Mouse (Mus musculus) retina, postnatal 1 day (tissue): Measurements from ENCODE around the gene Tmem144.
A peak's percentile ranks its signal among the peaks of the same experiment; 100 is the strongest.

Source experiments
- DNase-seq: peaks from one replicate; pipeline ENCODE4 v3.0.0-alpha.2; 2012

Gene Tmem144

DNA sequence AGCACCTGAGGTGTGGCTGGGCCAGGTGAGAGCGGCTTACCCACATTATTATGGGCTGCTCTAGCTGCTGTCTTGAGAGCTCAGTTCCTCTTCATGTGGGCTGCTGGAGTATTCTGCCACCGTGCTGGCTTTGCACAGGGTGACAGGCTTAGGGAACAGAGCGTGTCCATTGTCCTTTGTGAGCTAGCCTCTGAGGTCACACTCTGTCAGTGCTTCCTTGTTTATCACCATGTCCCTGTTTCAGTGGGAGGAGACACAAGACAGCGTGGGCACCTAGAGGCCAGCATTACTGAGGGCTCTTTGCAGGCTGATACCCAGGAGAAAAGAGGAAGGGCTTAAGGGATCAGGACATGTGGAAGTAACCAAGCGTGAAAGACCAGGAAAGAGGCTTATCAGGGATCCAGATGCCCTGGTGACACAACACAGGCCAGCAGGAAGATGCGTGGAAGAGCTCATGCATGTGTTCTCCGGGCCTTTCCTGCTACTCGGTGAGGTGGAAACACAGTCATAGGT, at the start of gene Tmem144:
Gene Tmem144 (minus strand): TSS at position 120 of the 513 bp plus-strand sequence.
- DNase-seq = peak; percentile 92

DNA sequence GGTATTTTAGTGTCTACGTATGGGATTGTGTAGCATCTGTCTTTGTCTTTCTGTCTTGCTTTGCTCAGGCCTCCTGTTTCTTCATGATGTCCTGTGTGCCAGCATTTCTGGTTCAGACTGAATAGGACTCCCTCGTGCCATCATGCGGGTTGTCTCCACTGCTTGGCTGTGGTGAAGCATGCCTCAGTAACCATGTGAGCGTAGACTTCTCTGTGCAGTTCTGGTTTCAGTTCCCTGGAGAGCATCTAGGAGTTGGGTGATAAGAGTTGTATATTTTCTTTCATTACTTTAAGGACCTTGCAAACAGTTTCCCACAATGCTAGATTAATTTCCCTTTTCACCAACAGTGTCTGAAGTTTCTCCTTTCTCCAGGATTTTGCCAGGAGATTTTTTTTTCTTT, 49.2 kb upstream of the Tmem144 start:
- DNase-seq = no peak

DNA sequence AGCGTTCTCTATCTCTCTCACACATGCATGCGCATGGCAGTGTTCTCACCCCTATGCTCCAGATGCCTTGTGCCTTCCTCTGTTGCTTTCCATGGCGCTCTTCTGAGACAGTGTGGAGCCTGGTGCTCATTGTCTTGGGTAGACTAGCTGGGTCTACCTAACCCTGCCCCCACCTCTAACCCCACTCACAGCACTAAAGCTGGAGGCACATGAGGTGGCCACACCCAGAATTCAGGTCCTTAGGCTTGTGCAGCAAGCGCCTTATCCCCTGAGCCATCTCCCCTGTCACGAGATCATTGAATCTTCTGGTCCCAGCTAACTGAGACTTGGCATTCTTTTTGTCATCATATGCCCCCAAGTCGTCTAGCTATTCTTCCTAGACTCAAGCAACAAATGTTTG, 48.7 kb upstream of the Tmem144 start:
- no peak for DNase-seq

- no peak for DNase-seq
These were observed 47.9 kb upstream of the Tmem144 start for GRCm38 (mm10) chr3:79900502-79900901.

GRCm38 (mm10) chr3:79899906-79900305, 47.3 kb upstream of the Tmem144 start:
- DNase-seq = no peak

DNA sequence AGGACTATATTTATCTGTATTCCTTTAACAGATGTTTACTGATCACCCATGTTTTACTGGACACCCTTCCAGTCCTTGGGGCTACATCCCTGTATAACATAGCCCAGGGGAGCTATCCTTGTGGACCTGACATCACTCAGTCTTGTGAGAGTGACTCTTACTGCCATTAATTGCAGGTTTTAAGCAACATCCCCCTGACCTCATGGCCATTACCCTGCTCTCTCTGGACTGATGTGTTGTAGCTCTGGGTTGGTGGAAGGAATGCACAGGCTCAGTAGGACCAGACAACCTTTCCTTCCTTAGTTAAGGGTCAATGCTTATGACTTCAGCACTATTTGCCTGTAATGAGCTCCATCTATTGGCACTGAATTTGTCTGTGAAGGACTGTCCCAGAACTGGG, 45.9 kb upstream of the Tmem144 start:
- no peak for DNase-seq

DNA sequence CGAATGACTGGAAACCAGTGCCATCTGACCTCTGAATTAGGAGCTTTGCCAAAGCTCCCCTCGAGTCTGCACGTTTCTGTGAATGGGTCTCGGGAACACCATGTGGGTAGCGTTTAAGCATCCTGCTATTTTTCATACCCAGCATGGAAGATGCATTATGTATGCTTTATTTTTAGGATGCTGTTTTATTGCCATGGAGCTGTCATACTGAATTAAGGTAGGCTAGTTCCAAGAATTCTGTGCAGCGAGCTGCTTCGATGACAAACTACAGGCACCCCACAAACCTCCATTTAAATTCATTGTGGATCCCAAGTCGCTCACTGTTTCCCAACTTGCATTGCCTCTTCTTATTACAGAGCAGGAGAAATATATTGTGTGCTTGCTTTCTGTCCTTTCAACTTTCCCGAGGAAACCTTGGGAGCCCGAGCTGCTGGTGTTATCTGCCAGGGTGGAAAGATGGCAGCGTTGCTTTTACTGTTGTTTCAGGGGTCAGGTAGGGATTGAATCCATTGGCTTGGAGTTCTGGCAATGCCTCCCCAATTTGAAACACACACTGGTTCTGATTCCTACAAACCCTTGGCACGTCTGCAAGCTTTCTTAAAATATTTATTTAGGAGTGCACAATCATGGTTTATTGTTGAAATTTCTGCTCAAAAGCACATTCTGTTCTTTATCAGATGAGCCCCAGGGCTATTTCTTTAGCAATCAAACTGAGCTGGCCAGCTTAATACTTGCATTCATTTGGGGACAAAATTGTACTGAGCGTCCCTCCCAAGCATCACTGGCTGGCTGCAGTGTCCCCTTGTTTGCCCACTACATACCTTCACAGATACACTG, 45.2 kb upstream of the Tmem144 start:
- DNase-seq = no peak

DNA sequence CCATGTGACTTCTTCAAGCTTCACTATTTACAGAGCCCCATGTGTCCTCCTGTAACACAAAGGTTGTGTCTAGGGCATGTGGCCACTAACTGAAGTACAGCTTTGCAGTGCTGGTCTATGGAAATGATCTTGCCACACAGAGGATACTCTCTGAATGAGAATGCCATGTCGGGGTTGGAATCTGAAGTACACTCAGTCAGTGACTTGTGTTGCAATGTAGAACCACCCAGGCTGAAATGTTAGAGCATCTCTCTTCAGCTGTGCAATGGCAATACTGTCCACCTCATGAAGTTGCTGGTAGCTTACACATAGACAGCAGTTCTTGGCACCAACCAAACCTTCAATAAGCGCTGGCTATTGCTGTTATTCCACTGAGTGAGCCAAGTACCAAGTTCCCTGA, 35.4 kb upstream of the Tmem144 start:
- no peak for DNase-seq

DNA sequence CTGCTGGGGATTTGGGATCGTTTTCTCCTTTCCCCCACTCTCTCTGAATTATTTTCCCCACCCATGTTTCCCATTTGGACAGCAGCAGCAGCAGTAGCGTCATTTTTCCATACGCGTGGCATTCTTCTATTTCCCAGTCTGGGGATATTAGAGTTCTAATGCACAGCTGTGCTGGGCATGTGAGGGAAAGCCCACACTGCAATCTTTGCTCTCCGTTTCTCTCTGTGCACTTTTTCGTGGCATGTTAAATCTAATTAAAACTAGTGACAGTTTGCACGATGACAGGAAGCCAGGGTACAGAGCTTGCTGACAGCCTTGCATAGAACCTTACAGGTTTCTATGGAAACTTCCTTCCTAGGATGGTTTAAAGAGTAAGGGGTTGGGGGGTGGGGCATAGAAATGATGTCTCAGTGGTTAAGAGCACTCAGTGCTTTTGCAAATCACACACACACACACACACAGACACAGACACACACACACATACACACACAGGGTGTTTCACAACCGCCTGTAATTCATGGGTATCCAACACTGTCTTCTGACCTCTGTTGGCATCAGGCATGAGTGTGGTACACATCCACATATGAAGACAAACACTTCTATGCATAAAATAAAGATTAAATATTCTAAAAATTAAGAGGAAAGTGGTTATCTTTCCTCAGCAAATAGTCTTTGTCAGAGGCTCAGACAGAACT, 34.7 kb upstream of the Tmem144 start:
- no peak for DNase-seq

DNA sequence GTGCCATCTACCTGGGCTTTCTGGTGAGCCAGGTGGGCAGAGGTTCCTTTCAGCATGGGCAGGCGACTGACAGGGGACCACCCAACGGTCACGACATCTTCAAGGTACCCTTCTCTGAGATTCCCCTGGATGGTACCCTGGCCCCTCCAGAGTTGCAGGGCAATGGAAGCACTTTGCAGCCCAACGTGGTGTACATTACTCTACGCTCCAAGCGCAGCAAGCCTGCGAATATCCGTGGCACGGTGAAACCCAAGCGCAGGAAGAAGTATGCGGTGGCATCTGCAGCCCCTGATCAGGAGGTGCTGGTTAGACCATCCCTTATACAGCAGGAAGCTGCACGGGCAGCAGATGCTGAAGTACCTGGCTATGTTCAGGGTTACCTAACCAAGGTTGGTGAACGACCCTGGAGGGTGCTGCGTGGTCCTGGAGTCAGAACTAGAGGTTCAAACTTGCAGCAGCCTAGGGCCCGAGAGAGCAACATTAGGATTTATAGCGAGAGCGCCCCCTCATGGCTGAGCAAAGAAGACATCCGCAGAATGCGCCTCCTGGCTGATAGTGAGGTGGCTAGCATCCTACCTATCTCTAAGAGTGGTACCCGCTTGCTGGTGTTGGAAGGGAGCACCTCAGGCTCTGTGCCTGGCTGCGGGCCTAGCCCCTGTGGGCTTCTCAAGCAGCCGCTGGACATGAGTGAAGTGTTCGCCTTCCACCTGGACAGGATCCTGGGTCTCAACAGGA, 34.0 kb upstream of the Tmem144 start:
- no peak for DNase-seq

- no peak for DNase-seq
These were observed 33.2 kb upstream of the Tmem144 start for GRCm38 (mm10) chr3:79885686-79886356.

DNA sequence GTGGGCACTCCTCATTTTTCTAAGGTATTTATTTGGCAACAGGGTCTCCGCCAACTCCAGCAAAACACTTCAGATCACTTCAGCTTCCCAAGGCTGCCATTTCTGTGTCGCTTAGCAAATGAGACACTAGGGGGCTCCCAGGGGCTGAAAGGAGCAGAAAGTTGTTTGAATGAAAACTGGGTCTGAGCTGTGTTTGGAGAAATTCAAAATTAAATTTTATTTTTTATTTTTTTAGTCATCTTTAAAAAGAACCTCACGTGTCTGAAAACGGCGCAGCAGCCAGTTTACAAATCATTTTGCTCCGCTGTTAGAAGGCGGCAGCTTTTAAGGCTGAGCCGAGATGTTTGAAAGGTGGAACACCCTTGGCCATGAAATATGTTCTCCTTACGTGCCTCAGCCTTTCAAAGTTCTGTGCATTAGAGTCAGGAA, 32.2 kb upstream of the Tmem144 start:
- peak; percentile 43 for DNase-seq

GRCm38 (mm10) chr3:79884305-79884704, 31.7 kb upstream of the Tmem144 start, which contains the start of gene Fam198b:
Gene Fam198b, plus strand, starts transcription at chr3:79884533.
- DNase-seq = no peak

GRCm38 (mm10) chr3:79883092-79883491, 30.5 kb upstream of the Tmem144 start:
- DNase-seq = peak; percentile 62

DNA sequence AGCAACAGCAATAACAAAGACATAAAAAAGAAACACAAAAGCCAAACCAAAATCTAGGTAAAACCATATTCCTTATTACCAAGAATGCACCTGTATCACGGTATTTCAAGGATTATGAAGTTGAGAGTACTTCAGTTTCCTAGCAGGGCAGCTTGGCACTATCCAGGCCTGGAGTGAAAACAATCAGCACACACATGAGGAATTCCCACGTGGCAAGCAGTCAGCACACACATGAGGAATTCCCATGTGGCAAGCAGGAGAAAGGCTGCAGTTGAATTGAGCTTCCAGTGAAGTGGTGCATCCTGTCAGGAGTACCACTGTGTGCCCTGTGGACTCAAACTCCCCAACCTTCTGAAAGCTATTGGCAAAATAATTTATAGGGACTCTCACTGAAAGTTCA, 29.1 kb upstream of the Tmem144 start:
- DNase-seq = no peak

DNA sequence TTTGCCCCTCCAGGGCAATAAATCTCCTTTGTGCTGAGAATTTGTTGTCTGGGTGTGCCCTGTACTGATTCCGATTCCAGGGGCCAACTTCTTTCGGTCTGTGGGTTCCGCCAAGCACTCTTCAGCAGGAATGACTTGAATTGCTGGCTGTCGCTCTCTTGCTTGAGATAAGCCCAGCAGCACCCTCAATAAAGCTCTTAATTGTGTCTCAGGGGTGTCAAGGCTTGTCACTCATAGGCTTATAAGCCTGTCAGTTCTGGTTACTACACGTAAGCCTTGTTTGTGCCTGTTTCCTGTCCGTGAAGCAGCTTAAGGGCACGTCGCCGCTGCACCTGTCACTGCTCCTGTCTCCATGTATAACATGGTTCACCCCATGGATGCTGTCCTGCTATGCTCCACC, 26.7 kb upstream of the Tmem144 start:
- DNase-seq = peak; percentile 54

GRCm38 (mm10) chr3:79878350-79878749, 25.8 kb upstream of the Tmem144 start:
- no peak for DNase-seq

GRCm38 (mm10) chr3:79875471-79875870, 22.9 kb upstream of the Tmem144 start:
- DNase-seq = no peak

DNA sequence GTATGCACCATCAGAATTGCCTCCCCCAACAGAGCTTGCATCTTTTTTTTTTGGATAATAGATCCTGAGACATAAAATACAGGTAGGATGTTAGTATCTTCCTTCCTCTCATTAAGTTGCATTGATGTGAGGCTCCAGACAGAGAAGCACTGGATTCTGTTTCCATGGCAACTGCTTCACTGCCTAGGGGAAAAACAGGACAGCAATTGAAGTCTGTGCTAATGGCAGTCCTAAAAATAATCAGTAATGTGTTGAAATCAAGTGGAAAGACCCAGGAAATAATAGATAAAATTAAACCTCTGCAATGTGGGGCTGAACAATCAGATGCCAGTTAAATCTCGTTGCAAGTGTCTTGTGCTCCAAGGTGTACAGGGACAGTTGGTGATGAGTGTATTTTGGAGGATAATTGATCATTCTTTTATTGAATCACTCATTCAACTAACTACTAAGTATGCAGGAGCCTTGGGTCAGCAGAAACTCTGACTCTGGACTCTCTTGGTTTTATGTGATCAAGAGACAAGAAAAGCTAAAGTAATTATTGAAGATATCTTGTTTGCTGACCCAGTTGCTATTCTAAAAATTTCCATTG, 14.6 kb upstream of the Tmem144 start:
- DNase-seq = peak; percentile 61

GRCm38 (mm10) chr3:79866526-79866925, 14.0 kb upstream of the Tmem144 start:
- no peak for DNase-seq

DNA sequence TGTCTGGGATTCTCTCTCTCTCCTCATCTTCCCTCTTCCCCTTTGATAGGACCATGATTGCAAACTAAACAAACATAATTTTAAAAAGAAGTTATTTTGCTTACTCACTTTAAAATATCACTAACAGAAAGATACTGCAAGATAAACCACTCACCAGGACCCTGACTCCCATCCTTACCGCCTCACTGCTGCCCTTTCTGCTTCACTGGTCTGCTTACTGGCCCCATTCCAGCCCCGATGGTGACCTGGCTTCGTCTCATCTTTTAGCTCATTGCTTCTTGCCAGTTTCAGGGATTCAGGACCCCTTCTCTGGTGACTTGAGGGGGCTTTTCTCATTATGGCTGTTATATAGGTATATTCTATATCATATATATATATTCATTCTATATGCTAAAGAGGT, 13.5 kb upstream of the Tmem144 start:
- DNase-seq = no peak

DNA sequence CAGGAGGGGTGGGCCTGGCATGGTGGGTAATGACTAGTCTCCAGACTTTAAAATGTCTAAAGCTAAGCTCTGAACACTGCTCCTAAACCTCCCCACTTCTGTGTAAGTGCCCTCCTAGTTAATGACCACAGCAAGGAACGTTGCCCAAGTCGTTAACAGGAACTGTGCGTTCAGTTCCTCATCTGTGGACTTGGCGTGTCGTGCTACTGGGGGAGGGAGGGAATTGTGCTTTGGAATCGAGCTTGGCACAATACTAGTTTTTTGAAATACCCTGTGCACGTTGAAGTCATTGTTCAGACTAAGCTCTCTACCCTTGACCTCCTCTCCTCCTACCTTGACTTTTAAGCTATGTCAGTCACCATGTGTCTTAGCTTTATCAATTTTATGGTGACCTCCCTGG, 12.3 kb upstream of the Tmem144 start:
- no peak for DNase-seq
